Mouse (Mus musculus) myocyte (in vitro differentiated cells): ENCODE measurements around the gene Fbrs.
"Not testable (repeated sequence)": the region's sequence is repeated elsewhere in the genome, so short reads cannot be mapped to it uniquely, and the experiment has no call there.

Experiments
- E2F4 ChIP-seq: IDR thresholded peaks from one replicate; pipeline ENCODE4 v1.6.1; 2011; ENCODE audit warnings: mild to moderate bottlenecking, control low read depth, moderate library complexity; ENCODE audit not compliant: insufficient read depth
- MAX ChIP-seq: IDR thresholded peaks from one replicate; pipeline ENCODE4 v1.6.1; 2011; ENCODE audit warnings: low read depth, mild to moderate bottlenecking, control low read depth
- MYOD1 ChIP-seq, 3 experiments: IDR thresholded peaks; one replicate each; pipeline ENCODE4 v1.6.1; 2011; ENCODE audit warnings: control low read depth in 2 of 3, low read depth in 2 of 3, mild to moderate bottlenecking in 2 of 3, moderate library complexity in 1 of 3; ENCODE audit not compliant: insufficient read length in 2 of 3, control insufficient read depth in 1 of 3
- MYOG ChIP-seq, 3 experiments: IDR thresholded peaks; one replicate each; pipeline ENCODE4 v1.6.1; 2011; ENCODE audit warnings: control low read depth in 2 of 3, low read depth in 2 of 3, mild to moderate bottlenecking in 2 of 3; ENCODE audit not compliant: insufficient read length in 2 of 3, control insufficient read depth in 1 of 3, insufficient read depth in 1 of 3
- POLR2A ChIP-seq: IDR thresholded peaks from one replicate; pipeline ENCODE4 v1.6.1; 2011; ENCODE audit warnings: low read depth, mild to moderate bottlenecking, control low read depth, moderate library complexity; ENCODE audit not compliant: insufficient read length

GRCm38 (mm10) chr7:127458371-127459122 lies 20.5 kb upstream of the Fbrs start:
- TF ChIP-seq POLR2A; E2F4; MAX; MYOG (IDR thresholded peaks at IDR 0.05; ENCODE audit: control insufficient read depth in 1 of 3, insufficient read depth in 1 of 3, insufficient read length in 2 of 3, low read depth in 2 of 3); MYOD1 (IDR thresholded peaks at IDR 0.05; ENCODE audit: control insufficient read depth in 1 of 3, insufficient read length in 2 of 3, low read depth in 2 of 3): not testable (repeated sequence)
